Mouse (Mus musculus) cerebellum, adult 11-12 months (tissue): Measurements from ENCODE around the gene Retsat.
A peak's percentile ranks its signal among the peaks of the same experiment; 100 is the strongest.

Source experiments
- DNase-seq: peaks from one replicate; pipeline ENCODE4 v3.0.0; 2022

The Retsat gene

DNA sequence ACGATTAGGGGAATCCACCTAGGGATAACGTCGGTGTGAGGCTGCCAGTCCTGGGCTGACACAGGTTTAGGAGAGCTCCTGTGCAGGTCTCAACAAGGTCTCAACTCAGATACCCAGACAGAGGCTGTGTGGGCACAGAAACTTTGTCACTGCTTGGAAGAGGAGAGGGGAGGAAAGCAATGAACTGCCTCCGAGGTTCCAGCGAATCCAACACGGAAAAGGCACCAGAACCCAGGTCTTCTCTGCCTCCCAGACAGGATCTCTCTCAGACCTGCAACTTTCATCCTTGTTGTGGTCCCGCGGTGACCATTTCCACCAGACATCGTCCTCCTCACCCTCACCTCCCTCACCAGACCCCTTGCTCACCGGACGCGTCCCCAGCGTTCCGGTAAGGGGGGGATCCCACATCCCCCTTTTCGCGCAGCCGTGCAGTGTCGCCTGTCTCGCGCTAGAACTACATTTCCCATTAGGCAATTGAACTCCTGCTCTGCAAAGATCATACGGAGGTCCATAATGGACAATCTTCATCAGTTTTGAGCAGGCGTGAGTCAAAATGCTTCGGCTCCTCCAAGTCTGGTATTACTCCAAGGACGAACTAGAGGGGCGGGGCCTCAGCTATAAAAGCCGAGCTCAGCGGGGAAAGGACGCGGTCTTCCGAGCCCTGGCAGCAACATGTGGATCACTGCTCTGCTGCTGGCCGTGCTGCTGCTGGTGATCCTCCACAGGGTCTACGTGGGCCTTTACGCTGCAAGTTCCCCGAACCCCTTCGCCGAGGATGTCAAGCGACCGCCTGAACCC is at the start of gene Retsat, which contains the start of gene Elmod3:
Retsat (plus strand) TSS at position 520 of the 798 bp plus-strand sequence.
Elmod3 (minus strand) TSS at position 458 of the 798 bp plus-strand sequence.
- DNase-seq, result peak; percentile 90

DNA sequence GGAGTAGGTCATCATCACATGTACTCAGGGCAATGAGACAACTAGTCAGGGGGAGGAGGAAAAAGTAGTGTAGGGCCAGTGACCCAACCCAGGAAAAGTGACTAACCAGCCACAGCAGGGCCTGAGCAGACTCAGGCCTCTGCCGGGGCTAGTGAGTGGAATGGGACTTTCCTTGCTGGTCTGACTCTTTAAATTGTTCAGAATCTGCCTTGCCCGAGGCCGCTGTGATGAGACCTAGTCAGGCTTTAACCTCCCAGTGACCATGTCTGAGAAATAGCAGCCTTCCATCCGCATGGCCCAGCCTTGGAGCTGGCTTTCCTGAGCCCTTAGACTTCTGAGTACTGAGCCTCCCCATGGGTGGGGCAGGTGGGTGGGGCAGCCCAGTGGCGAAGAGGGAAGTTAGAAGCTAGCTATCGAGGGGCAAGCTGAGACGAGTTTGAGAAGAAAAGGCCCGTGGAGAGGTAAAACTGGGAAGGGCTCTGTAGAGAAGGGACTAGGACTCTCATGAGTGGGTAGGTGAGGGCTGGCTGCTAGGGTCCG is 49.2 kb upstream of the Retsat start:
- no peak for DNase-seq

DNA sequence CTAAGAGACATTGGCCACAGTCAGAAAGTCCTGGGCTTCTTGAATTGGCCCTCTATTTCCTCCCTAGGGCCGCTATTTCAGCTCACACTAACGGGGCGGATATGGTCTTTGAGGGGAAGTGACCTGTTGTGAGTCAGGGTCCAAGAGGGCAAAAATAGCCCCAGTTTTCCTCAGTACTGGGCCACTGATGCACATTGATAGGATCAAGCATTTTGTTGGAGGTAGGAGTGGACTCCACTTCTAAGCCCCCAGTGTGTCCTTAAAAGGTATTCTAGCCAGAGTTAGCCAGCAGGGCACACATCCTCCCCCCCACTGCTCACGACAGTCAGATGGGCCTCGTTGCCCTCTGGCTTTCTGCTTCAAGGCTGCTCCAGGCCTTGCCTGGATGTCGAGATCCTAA is 48.2 kb upstream of the Retsat start:
- DNase-seq, result no peak

DNA sequence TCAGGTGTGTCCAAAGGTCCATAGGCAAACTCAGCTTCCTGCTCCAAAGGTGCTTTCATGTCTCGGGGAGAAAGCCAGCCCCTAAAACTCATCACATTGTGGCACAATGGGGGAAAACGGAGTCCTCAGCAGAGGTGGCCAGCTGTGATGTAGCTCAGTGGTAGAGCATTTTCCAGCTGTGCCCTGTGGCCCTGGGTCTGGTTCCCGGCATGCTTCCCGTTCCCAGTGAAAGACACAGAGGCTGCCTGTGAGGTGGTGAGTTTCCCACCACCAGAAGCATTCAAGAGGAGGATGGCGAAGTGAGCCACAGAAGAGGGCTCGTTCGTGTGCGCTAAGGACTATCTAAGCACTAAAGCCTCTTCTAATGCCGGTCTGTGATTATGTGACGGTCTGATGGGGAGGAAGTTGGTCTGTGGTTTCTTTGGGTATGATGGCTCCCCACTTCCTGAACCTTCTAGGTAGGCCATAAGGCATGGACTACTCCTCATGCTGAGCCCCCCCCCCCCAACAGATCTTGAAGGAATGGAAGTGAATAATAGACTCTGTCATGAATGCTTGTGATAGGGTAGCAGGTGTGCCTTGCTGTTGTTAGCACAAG is 47.7 kb upstream of the Retsat start:
- no peak for DNase-seq

DNA sequence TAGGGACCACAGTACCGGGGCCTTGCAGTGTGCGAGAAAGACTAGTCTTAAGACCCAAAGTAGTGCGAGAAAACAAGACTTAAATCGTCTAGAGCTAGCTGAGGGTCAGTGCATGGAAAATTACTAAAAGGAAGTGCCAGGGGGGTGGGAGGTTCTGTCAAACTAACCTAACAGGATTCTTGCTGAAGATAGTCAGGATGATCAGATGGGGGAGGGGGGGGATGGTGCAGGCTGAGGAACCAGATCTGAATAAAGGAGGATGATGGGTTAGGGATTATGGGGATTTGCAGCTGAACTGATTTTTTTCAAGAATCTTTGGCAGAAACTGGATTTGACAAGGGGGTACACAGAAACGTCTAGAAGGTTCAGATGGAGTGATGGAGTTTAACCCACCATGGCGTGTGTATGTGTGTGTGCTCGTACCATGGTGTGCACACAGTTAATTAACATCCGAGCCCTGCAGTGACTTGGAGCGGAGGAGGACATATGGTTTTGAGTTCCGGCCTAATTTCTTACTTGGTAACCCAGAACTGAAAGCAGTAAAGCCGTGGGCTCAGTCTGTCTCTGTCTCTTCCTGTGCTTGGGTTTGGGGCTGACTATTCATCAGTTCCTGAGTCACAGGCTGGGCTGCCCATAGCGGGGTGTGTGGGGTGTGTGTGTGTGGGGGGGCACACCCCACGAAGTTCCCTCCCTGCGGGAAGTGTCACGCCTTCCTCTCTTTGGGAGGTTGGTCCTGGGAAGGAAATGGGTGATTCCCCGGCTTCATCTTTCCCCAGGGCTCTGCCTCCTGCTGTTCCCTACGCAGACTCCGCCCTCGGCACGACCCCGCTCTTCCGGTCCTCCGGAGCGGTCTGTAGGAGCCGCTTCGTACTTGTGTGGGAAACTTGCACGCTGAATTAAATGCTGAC is 45.9 kb upstream of the Retsat start:
- DNase-seq, result no peak

DNA sequence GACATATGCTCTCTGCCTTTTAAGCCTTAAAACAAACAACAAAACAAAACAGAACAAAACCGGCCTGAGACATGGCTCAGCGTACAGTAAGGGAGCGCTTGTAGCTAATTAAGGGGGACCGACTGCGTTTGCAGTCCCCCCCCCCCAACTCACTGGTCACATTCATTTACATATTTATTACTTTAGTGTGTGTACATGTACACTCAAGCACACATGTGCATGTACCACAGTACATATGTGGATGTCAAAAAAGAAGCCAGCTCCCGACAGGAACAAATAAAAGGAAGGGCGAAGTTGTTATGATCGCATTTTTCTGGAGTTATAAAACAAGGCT is 45.2 kb upstream of the Retsat start:
- DNase-seq, result no peak

DNA sequence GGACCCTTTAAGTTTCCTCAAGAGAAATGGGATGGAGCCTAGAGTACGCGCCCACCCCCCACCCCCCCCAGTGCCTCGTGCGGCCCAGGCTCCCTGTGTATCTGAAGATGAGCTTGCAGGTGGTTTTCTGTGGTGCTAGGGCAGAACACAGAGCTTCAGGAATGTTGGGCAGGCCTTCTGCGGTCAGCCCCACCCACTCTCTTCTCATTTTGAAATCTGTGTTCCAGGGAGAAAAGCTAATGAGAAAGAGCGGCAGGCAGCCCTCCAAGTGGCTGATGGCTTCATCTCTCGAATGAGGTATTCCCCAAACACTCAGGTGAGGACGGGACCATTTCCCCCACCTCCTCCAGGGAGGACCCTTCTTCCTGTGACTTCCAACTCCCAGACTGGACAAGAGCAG is 37.5 kb upstream of the Retsat start:
- no peak for DNase-seq

DNA sequence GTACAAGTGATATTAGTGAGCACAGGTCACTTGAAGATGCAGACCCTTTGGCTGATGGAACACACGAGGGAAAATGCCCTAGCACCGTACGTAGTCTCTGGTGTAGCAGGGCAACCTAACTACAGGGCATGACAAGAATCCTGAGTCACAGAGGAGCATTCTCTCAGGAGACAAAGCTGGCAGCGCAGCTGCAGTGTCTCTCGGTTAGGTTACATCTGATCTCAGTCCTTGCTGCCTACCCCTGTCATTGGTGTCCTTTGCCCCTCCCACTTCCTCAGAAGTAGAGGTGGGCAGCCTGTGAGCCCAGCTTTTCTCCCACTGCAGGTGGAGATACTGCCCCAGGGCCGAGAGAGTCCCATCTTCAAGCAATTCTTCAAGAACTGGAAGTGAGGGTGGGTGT is 35.8 kb upstream of the Retsat start:
- no peak for DNase-seq

DNA sequence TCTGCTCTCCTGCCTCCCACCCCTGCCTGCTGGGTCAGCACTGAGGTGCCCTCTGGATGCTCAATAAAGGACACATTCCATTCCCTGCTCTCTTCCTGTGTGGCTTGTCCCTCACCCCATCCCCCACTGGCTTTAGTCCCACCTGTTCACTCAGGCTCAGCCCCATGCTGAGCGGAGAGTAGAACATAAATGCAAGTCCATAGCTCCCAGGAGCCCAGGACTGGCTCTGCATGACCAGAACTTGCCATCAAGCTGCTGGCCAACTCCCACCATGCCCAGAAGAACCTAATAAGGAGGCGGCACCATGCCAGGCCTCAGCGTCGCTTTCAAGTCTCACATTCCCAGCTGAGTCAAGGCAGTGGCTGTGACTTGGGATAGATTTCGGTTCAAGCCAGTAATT is 35.4 kb upstream of the Retsat start:
- no peak for DNase-seq

DNA sequence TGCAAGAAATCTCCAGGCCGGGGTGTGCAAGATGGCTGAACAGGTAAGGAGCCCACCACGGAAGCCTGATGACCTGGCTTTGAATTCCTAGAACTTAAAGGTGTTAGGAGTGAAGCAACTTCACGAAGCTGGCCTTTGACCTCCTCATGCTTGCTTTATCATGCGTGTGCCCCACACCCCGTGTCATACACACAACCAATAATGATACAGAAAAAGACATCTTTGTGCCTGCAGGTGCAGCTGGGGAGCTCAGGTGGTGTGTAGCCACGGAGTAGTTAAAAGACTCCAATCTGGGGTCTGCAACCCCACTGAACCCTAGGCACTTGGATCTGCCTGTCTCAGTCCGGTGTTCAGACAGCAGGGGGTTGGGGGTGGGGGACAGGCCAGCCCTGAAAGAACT is 32.8 kb upstream of the Retsat start:
- no peak for DNase-seq

DNA sequence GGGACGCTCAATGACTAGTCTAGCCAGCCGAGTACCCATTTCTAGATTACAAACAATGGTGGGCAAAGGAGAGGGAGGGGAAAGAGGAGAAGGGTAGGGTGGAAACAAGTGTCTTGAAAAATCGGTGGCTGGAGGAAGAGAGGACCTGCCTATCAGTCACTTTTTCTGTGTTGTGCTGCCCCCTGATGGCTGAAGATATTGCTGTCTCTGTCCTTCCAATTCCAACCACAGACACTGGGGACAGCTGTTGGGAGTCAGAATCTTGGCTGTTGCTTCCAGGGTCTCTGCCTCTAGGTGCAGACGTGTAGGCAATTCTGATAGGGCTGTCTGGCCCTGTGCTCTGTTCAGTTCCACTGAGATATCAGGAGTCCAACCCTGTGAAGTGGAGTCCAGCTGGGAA is 32.2 kb upstream of the Retsat start:
- peak; percentile 69 for DNase-seq

DNA sequence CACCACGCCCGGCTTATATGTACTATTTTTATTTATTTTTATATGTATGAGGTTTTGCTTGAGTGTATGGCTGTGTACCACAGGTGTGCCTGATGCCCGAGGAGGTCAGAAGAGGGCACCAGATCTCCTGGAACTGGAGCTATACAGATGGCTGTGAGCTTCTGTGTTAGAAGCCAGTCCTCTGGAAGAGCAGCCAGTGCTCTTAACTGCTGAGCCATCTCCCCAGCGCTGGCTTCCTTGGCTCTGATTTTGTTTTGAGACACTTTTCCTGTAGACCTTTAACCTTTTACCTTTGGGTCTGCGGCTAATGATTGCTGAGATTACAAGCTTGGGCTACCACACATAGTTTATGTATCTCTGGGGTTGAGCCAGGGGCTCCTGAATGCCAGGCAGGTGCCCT is 30.8 kb upstream of the Retsat start:
- DNase-seq, result no peak

DNA sequence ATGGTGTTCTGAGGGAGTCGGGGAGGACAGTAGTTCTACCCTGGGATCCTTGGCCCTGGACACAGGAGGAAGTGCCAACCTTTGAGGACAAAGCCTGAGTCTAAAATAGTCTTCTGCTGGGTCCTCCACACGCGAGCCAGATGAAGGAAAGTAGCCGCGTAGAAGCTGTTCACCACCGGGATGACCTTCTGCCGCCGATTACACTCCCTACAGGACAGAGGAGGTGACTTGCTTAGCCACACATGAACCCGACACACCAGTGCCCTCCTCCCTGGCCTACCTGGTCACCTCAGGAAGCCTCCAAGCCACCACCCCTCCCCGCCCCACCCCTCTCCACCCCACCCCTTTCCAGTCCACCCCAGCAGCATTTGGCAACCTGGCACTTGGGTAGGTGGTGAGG is 29.5 kb upstream of the Retsat start:
- DNase-seq, result no peak

DNA sequence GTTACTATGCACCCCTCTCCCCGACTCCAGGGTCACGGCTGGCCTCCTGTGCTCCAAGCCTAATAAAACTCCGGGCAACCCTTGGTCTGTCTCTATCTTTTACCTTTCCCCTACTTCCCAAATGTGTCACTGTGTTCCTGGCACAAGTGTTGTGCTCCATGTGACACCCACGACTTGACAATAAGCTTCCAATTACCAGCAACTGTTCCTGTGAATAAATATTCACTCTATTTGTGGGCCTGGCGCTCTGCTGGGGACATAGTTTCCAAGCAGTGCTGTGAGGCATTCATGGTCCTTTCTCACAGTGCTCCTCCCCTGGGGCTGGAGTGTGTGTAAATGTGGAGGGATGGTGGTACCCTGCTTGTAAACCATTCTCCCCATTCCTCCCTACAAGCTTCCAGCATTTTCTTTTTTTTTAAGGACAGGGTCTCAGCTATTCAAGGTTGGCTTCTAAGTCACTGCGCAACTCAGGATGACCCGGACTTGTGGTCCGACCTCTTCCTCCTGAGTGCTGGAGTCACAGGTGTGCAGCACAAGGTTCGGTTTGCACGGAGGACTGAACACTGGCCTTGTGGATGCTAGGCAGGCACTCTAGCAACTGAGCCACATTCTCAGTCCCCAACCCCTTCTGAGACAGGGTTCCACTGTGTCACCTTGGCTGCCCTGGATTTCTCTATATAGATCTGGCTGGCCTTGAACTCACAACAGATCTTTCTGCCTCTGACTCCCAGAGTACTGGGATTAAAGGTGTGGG is 27.5 kb upstream of the Retsat start:
- DNase-seq, result no peak

DNA sequence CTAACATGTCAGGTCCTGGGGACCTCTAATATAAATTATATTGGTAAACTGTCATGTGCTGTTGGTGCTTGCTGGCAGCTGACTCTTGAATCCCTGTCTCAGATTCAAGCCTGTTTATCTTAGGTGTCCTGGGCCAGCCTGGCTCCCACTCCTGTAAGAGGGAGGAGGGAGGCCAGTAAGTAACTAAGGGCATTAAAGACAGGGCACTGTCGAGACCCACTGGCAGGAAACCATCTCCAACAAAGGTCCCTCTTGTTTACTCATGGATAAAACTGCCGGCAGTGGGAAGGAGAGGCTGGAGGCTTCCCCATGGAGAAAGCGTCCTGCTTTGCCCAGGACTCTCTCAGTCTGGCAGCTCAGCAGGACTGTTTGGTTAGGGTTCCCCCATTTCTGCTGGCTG is 26.4 kb upstream of the Retsat start:
- no peak for DNase-seq

DNA sequence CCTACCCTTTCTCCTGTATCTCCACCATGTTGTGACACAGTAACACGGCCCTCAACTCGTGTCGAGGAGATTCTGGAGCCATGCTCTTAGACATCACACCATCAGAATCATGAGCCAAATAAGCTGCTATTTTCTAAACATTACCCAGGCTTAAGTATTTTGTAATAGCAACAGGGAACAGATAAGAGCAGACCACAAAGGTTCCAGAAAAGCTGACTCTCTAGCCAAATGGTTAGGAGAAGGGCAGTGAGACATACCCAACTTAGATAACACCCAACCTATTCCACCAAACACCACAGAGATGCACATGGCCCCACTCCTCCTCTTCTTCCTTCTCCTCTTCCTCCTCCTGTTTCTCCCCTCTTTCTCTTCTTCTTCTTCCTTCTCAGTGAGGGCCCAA is 22.2 kb upstream of the Retsat start:
- no peak for DNase-seq

DNA sequence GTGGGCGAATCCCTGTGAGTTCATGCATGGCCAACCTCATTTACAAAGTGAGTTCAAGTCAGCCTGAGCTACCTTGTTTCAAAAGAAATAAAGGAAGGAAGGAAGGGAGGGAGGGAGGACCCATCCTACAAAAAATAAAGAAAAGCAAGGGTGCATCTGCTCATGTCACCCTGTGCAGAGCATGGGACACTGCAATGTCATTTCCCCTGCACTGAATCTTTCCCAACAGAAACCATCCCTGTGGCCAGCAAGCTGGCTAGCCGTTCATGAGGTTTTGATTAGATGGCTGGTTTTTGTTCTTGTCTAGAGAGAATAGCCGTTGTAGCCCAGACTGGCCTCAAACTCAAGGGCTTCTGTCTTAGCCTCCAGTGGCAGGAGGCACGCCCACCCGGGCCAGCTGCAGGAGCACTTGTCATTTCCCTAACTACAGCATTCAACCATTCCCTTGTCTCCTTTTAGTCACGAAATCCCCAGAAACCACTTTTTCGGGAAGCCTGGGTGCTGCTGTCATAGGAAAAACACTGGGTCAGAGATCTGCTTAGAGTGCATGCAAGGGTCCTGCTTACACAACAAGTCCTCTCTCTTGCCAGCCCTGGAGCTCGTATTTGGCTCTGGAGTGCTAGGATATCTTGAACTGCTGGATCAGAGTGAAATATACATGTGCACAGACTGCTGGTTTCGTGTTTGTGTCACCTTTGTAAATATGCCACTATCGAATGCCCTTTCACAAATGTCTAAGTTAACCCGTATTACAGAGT is 16.5 kb upstream of the Retsat start:
- DNase-seq, result no peak

DNA sequence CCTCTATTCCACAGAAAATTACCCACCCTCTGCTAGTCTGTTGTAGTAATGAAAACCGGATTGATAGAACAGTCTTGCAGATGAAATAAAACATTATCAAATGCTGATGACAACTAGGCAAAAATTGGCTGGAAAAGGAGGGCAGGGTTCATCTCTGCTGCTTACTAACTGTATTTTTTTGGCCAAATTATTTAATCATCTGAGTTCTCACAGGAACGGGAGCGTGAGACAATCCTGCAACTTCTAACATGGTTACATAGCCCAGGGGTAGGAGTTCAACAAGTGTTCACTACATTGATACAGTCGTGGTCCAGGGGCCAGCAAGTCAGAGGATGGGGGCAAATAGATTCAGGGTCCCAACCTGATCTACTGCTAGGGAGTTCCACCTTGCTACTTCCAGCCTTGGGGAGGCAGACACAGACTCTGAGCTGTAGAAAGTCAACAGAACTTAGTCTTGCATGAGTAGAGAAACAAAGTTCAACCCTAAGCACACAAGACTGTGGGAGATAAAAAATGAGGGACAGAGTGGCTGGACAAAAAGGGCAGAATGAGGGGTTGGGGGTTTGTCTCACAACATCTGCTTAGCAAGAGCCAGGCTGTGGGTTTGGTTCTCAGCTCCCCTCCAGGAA is 14.9 kb upstream of the Retsat start:
- no peak for DNase-seq

DNA sequence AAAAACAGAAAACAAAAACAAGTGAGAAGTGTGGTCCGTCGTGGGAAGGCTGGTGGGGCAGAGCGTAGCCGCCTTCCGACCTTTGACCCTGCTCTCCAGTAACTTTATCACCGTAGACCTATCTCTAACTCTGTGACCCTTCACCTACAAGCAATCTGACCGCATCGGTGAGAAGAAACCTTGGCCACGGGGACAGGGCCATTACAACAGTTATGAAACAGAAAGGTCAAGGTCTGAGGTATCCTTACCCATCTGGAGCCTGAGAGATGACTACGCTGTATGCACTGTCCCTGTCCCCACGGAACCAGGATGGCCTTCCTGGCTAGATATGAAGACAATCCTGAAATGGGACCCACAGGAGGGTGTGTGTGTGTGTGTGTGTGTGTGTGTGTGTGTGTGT is 14.1 kb upstream of the Retsat start:
- no peak for DNase-seq

DNA sequence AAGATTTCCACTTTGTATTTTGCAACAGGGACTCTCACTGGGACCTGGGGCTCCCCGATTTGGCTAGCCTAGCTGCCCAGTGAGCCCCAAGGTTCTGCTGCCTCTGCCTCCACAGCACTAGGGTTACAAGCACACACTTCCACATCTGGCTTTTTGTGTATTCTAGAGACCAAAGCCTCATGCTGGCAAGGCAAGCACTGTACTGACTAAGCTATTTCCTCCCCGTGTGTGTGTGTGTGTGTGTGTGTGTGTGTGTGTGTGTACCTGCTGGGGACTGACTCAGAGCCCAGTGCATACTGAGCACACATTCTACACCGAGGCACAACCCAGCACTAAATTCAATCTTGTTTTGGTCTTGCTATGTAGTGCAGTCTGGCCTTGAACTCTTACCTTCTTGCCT is 11.6 kb upstream of the Retsat start:
- no peak for DNase-seq

DNA sequence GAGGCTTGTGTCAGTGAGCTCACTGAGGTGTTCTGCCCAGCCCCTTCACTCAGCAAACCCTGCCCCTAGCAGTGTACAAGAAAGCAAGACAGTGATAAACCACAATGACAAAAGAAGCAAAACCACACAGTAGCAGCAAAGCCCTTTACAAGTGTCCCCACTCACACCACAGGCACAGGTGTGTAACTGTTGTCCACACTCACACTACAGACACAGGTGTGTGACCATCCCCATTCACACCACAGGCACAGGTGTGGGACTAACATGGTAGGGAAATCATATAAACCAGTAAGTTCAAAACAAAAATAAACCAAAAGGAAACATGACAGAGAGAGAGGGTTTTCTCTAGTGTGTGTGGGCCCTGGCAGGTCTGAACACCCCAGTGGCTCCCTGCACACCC is 10.0 kb upstream of the Retsat start:
- no peak for DNase-seq

DNA sequence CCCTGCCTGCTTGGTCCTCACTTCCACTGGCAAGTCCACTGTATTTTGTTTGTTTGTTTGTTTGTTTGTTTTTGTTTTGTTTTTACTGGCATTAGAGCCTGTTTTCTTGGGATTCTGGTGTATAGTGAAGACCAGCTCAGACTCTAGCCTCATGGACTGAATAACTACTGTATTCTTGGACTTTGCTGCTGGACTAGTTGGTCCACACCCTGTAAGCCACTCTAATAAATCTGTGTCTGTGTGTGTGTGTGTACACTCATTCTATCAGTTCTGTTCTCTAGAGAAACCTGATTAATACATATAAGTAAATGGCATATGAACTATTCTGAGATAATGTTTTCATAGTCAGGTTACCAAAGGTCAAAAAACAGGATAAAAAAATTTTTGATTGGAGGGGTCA is 8.2 kb upstream of the Retsat start:
- no peak for DNase-seq
